Mouse (Mus musculus): ENCODE measurements around the gene Gm13696. TPM values are rescaled to one million over a fixed set of nuclear protein-coding genes. Genes with fewer than 3 reads are reported as not detected.
"Not testable (repeated sequence)": the region's sequence is repeated elsewhere in the genome, so short reads cannot be mapped to it uniquely, and the experiment has no call there.

The Gm13696 gene
- polyA plus RNA-seq, 1 experiment: not detected

GRCm38 (mm10) chr2:84008913-84009312, 36.0 kb downstream of the Gm13696 start:
- TF ChIP-seq POLR2A (IDR thresholded peaks at IDR 0.05; ENCODE audit: borderline replicate concordance, extremely low read depth, low read depth, low read length): no peak
- TF ChIP-seq CTCF (IDR thresholded peaks at IDR 0.05; ENCODE audit: insufficient read depth, low read length): no peak
- no peak for DNase-seq
- 39% methylated on average over 1 of the region's 1 CpGs for WGBS

GRCm38 (mm10) chr2:84009818-84010217, 36.9 kb downstream of the Gm13696 start:
- H3K4me3 ChIP-seq (replicated peaks; ENCODE audit: extremely low read depth, low read depth, low read length): no peak overlapping the region
- no peaks in the 10 kb centered on the region for H3K4me1 ChIP-seq (ENCODE audit: control insufficient read depth, insufficient read depth, low read length)
- DNase-seq: no peak
- WGBS: 43% methylated on average over 3 of the region's 3 CpGs
- no peak for TF ChIP-seq POLR2A (IDR thresholded peaks at IDR 0.05; ENCODE audit: borderline replicate concordance, extremely low read depth, low read depth, low read length)

More at GRCm38 (mm10) chr2:84008913-84009312, 36.0 kb downstream of the Gm13696 start:
- H3K4me3 ChIP-seq (replicated peaks; ENCODE audit: extremely low read depth, low read depth, low read length): no peak overlapping the region
- H3K4me1 ChIP-seq (ENCODE audit: control insufficient read depth, insufficient read depth, low read length): no peaks in the 10 kb centered on the region

GRCm38 (mm10) chr2:84014572-84014971, 41.6 kb downstream of the Gm13696 start:
- WGBS: 43% methylated on average over 6 of the region's 6 CpGs
- TF ChIP-seq POLR2A (IDR thresholded peaks at IDR 0.05; ENCODE audit: borderline replicate concordance, extremely low read depth, low read depth, low read length): no peak
- TF ChIP-seq CTCF (IDR thresholded peaks at IDR 0.05; ENCODE audit: insufficient read depth, low read length): no peak
- H3K4me1 ChIP-seq (ENCODE audit: control insufficient read depth, insufficient read depth, low read length): peaks cover 8% of the 10 kb centered on the region
- DNase-seq: no peak
- no peak overlapping the region for H3K4me3 ChIP-seq (replicated peaks; ENCODE audit: extremely low read depth, low read depth, low read length)

DNA sequence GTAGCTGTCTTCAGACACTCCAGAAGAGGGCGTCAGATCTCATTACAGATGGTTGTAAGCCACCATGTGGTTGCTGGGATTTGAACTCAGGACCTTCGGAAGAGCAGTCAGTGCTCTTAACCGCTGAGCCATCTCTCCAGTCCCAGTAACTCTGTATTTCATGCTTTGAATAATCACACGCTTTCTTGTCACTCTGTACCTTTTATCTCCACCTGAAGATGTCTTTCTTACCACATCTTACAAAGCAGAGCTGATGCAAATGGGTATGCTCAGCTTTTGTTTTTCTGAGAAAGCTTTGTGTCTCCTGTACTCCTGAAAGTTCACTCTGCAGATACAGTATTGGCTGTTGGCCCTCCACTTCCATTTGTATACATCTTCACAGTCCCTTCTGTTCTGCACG, 43.4 kb downstream of the Gm13696 start:
- WGBS: 71% methylated on average over 5 of the region's 5 CpGs
- not testable (repeated sequence) for H3K4me1 ChIP-seq (ENCODE audit: control insufficient read depth, insufficient read depth, low read length); H3K4me3 ChIP-seq (replicated peaks; ENCODE audit: extremely low read depth, low read depth, low read length); DNase-seq

- no peak for DNase-seq
- WGBS: 41% methylated on average over 3 of the region's 3 CpGs
- no peak for TF ChIP-seq POLR2A (IDR thresholded peaks at IDR 0.05; ENCODE audit: borderline replicate concordance, extremely low read depth, low read depth, low read length)
- TF ChIP-seq CTCF (IDR thresholded peaks at IDR 0.05; ENCODE audit: insufficient read depth, low read length): no peak
- H3K4me1 ChIP-seq (ENCODE audit: control insufficient read depth, insufficient read depth, low read length): peaks cover 9% of the 10 kb centered on the region
- no peak overlapping the region for H3K4me3 ChIP-seq (replicated peaks; ENCODE audit: extremely low read depth, low read depth, low read length)
Measured at GRCm38 (mm10) chr2:84018330-84018729, 45.4 kb downstream of the Gm13696 start.

GRCm38 (mm10) chr2:84019519-84020305, 46.8 kb downstream of the Gm13696 start:
- Histone ChIP-seq H3K4me1 (ENCODE audit: control insufficient read depth, insufficient read depth, low read length) (peaks cover 9% of the 10 kb centered on the region), H3K4me3 (replicated peaks; ENCODE audit: extremely low read depth, low read depth, low read length) (no peak overlapping the region)
- no peak for DNase-seq
- TF ChIP-seq POLR2A (IDR thresholded peaks at IDR 0.05; ENCODE audit: borderline replicate concordance, extremely low read depth, low read depth, low read length) (no peak), CTCF (IDR thresholded peaks at IDR 0.05; ENCODE audit: insufficient read depth, low read length) (no peak)
- 57% methylated on average over 8 of the region's 8 CpGs for WGBS

DNA sequence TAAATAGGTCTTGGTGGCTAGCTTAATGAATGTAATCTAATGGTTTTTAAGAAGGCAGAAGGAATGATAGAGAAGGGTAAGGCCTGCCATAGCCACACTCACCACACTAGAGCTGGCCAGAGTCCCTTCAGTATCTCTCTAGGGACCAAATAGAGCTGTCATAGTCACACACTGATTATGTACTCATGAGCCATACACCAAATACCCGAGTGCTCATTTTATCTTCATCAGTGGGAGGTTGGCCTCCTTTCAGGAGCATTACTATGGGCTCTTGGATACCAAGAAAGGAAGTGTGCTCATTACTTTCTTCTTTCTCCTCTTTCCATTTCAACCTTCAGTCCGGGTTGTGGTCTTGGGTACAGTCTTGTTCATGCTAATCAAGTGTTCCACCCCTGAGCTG, 49.0 kb downstream of the Gm13696 start:
- Histone ChIP-seq H3K4me3 (replicated peaks; ENCODE audit: extremely low read depth, low read depth, low read length) (no peak overlapping the region), H3K4me1 (ENCODE audit: control insufficient read depth, insufficient read depth, low read length) (peaks cover 9% of the 10 kb centered on the region)
- DNase-seq: no peak
- TF ChIP-seq POLR2A (IDR thresholded peaks at IDR 0.05; ENCODE audit: borderline replicate concordance, extremely low read depth, low read depth, low read length) (no peak), CTCF (IDR thresholded peaks at IDR 0.05; ENCODE audit: insufficient read depth, low read length) (no peak)
- 66% methylated on average over 2 of the region's 2 CpGs for whole genome bisulfite sequencing

- whole genome bisulfite sequencing: 61% methylated on average over 2 of the region's 2 CpGs
- Histone ChIP-seq H3K4me1 (ENCODE audit: control insufficient read depth, insufficient read depth, low read length) (peaks cover 9% of the 10 kb centered on the region), H3K4me3 (replicated peaks; ENCODE audit: extremely low read depth, low read depth, low read length) (no peak overlapping the region)
- DNase-seq: no peak
- TF ChIP-seq POLR2A (IDR thresholded peaks at IDR 0.05; ENCODE audit: borderline replicate concordance, extremely low read depth, low read depth, low read length) (no peak), CTCF (IDR thresholded peaks at IDR 0.05; ENCODE audit: insufficient read depth, low read length) (no peak)
Measured at GRCm38 (mm10) chr2:84022905-84023304, 50.0 kb downstream of the Gm13696 start.

DNA sequence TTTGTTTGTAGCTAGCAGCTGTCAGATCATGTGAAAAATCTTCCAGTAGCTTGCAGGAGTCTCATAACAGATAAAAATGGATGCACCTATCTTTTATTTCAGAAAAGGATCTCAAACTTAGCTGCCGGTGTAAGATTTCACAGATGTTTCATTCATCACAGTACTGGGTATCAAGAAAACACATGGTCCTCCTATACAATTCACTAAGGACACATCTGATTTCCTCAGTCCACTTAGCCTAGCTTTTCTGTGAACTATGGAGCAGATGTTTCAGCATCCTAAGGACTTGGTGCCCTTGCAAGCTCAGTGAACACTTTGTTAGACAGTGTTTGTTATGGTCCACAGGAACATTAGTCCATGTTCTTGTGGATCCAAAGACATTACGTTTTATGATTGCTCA, 50.4 kb downstream of the Gm13696 start:
- Histone ChIP-seq H3K4me3 (replicated peaks; ENCODE audit: extremely low read depth, low read depth, low read length) (no peak overlapping the region), H3K4me1 (ENCODE audit: control insufficient read depth, insufficient read depth, low read length) (peaks cover 6% of the 10 kb centered on the region)
- 83% methylated on average over 2 of the region's 2 CpGs for WGBS
- TF ChIP-seq POLR2A (IDR thresholded peaks at IDR 0.05; ENCODE audit: borderline replicate concordance, extremely low read depth, low read depth, low read length) (no peak), CTCF (IDR thresholded peaks at IDR 0.05; ENCODE audit: insufficient read depth, low read length) (no peak)
- no peak for DNase-seq

Other genes starting within 250 kb of the Gm13696 start
- gene Itgav, start 248.7 kb upstream of the Gm13696 start, polyA plus RNA-seq (2012; rRNA removed): 37.6 and 78.5 TPM in 2 replicates
- 0.18 and 0.41 TPM in 2 replicates for gene Fam171b, start 160.5 kb upstream of the Gm13696 start, polyA plus RNA-seq (2012; rRNA removed)
- not detected in 2 replicates for gene Zswim2, start 31.9 kb upstream of the Gm13696 start, polyA plus RNA-seq (2012; rRNA removed)
- not detected in 2 replicates for gene Gm13698, start 17.4 kb upstream of the Gm13696 start, polyA plus RNA-seq (2012; rRNA removed)
- gene Gm13693, start 11.6 kb upstream of the Gm13696 start, polyA plus RNA-seq (2012; rRNA removed): not detected in 2 replicates
- gene Gm13695, start 5.8 kb upstream of the Gm13696 start, polyA plus RNA-seq (2012; rRNA removed): not detected in 2 replicates
- gene Gm13694, start 5.8 kb downstream of the Gm13696 start, polyA plus RNA-seq (2012; rRNA removed): not detected in 2 replicates
- gene Gm13697, start 11.6 kb downstream of the Gm13696 start, polyA plus RNA-seq (2012; rRNA removed): not detected in 2 replicates
- not detected in 2 replicates for gene Gm13691, start 17.4 kb downstream of the Gm13696 start, polyA plus RNA-seq (2012; rRNA removed)

All from lung, adult 2 months (tissue).